Mouse (Mus musculus): Measurements from ENCODE around the gene Orc3.

GRCm38 (mm10) chr4:34523586-34523985 lies 91.2 kb downstream of the Orc3 start:
- TF ChIP-seq POLR2A (IDR thresholded peaks at IDR 0.05; ENCODE audit: low read depth, low read length) (no peak), CTCF (IDR thresholded peaks at IDR 0.05; ENCODE audit: extremely low read depth, insufficient read length, insufficient replicate concordance, low read depth, low read length) (no peak)
